Mouse (Mus musculus): Measurements from ENCODE around the gene Crtc1.

DNA sequence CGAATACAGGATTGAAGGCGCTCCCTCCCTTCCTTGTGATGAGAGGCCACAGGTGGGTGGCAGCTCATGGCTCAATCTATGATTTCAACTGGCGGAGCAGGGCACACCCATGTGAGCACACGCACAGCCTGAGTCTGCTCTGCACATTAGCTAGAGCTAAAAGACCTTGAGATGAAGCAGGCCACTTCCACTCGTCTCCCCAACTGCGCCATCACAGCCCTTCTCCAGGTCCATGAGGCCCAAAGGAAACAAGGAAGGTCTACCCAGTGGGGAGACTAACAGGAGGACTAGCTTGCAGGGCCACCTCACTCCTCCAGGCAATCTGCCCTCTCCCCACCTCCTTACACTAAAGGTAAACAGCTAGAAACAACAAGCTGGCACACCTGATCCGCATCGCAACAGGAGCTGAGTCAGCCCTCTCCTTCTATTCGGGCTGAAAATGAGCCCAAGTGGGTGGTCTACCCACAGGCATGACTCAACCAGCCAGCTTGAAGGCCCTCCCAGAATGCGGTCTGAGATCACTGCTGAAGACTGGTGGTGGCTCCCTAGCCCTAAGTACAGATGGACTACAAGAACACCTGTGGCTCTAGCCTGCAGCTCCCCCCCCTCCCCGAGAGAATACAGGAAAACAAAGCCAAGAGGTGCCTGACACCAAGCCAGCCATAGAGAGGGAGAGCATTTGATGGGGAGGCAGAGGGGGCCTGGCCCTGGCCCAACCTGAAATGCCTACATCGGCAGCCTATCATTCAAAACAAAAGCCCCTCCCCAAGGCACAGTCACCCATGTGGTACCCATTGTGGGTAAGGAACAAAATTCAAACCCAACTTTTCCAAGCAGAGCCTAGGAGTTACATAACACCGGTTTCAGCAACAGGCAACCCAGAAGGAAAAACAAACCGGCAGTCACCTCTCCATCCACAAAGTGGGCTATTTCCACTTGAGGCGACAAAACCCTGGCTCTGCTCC lies 88.1 kb downstream of the Crtc1 start:
- TF ChIP-seq POLR2A (IDR thresholded peaks at IDR 0.05; ENCODE audit: insufficient read length, low read depth), result no peak
- TF ChIP-seq MAX (IDR thresholded peaks at IDR 0.05; ENCODE audit: low read depth), result no peak
- no peak for TF ChIP-seq E2F4 (IDR thresholded peaks at IDR 0.05; ENCODE audit: insufficient read depth)
- no peak for TF ChIP-seq REST (IDR thresholded peaks at IDR 0.05; ENCODE audit: insufficient read depth, insufficient read length)
- TF ChIP-seq USF1 (IDR thresholded peaks at IDR 0.05; ENCODE audit: low read depth), result no peak
- no peak for TF ChIP-seq TCF12 (IDR thresholded peaks at IDR 0.05; ENCODE audit: insufficient read depth, poor library complexity, severe bottlenecking)
